Mouse (Mus musculus): Measurements from ENCODE around the gene Nfic. TPM values are rescaled to one million over a fixed set of nuclear protein-coding genes. Genes with fewer than 3 reads are reported as not detected.

The Nfic gene
- polyA plus RNA-seq, 1 experiment, result 26.7 TPM

- TF ChIP-seq POLR2A (IDR thresholded peaks at IDR 0.05; ENCODE audit: control insufficient read depth, extremely low read depth, insufficient read depth, low read length, poor library complexity), result no peak
- no peak for TF ChIP-seq CTCF (IDR thresholded peaks at IDR 0.05; ENCODE audit: borderline replicate concordance, control insufficient read depth, extremely low read depth, insufficient read depth, low read length, poor library complexity)
- no peak overlapping the region for H3K27ac ChIP-seq (ENCODE audit: control insufficient read depth, insufficient read depth, low read length)
- no peak for DNase-seq
- H3K4me3 ChIP-seq (ENCODE audit: control insufficient read depth, insufficient read depth, low read length), result no peak overlapping the region
- peaks cover 10% of the 10 kb centered on the region for H3K36me3 ChIP-seq (ENCODE audit: control insufficient read depth, insufficient read depth, low read length)
- 97% methylated on average over 3 of the region's 3 CpGs for WGBS
- H3K4me1 ChIP-seq (replicated peaks; ENCODE audit: control insufficient read depth, insufficient read depth, low read length), result peaks cover 30% of the 10 kb centered on the region
- H3K27me3 ChIP-seq (ENCODE audit: control insufficient read depth, insufficient read depth, low read length), result no peaks in the 10 kb centered on the region
Observed at GRCm38 (mm10) chr10:81389373-81389772, 66.1 kb downstream of the Nfic start.

GRCm38 (mm10) chr10:81388505-81389055 lies 66.9 kb downstream of the Nfic start, which contains the start of gene Gm48552:
Gene Gm48552, plus strand, starts transcription at chr10:81389005.
- Histone ChIP-seq H3K27ac (ENCODE audit: control insufficient read depth, insufficient read depth, low read length) (no peak within 1 kb of the TSS), H3K4me1 (replicated peaks; ENCODE audit: control insufficient read depth, insufficient read depth, low read length) (peaks cover 24% of the 10 kb centered on the region), H3K4me3 (ENCODE audit: control insufficient read depth, insufficient read depth, low read length) (no peak within 1 kb of the TSS), H3K27me3 (ENCODE audit: control insufficient read depth, insufficient read depth, low read length) (no peaks in the 10 kb centered on the region), H3K36me3 (ENCODE audit: control insufficient read depth, insufficient read depth, low read length) (peaks cover 10% of the 10 kb centered on the region)
- TF ChIP-seq CTCF (IDR thresholded peaks at IDR 0.05; ENCODE audit: borderline replicate concordance, control insufficient read depth, extremely low read depth, insufficient read depth, low read length, poor library complexity) (no peak), POLR2A (IDR thresholded peaks at IDR 0.05; ENCODE audit: control insufficient read depth, extremely low read depth, insufficient read depth, low read length, poor library complexity) (no peak)
- 93% methylated on average over 5 of the region's 5 CpGs for WGBS
- DNase-seq, result no peak

DNA sequence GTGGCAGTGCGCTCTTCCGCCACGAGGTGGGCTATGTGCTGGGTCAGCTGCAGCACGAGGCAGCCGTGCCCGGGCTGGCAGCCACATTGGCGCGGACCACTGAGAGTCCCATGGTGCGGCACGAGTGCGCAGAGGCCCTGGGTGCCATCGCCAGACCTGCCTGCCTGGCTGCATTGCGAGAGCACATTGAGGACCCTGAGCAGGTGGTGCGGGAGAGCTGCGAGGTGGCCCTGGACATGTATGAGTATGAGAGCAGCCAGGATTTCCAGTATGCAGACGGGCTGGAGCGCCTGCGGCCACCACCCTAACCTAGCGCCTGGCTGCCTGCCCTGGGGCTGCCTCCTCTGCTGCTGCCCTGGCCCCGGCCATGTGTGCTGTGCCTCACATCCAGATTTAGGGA lies 67.7 kb downstream of the Nfic start:
- no peaks in the 10 kb centered on the region for H3K27me3 ChIP-seq (ENCODE audit: control insufficient read depth, insufficient read depth, low read length)
- DNase-seq, result no peak
- 98% methylated on average over 20 of the region's 20 CpGs for WGBS
- no peak overlapping the region for H3K4me3 ChIP-seq (ENCODE audit: control insufficient read depth, insufficient read depth, low read length)
- peaks cover 10% of the 10 kb centered on the region for H3K36me3 ChIP-seq (ENCODE audit: control insufficient read depth, insufficient read depth, low read length)
- H3K4me1 ChIP-seq (replicated peaks; ENCODE audit: control insufficient read depth, insufficient read depth, low read length), result peaks cover 16% of the 10 kb centered on the region
- no peak for TF ChIP-seq POLR2A (IDR thresholded peaks at IDR 0.05; ENCODE audit: control insufficient read depth, extremely low read depth, insufficient read depth, low read length, poor library complexity)
- no peak for TF ChIP-seq CTCF (IDR thresholded peaks at IDR 0.05; ENCODE audit: borderline replicate concordance, control insufficient read depth, extremely low read depth, insufficient read depth, low read length, poor library complexity)
- H3K27ac ChIP-seq (ENCODE audit: control insufficient read depth, insufficient read depth, low read length), result no peak overlapping the region

DNA sequence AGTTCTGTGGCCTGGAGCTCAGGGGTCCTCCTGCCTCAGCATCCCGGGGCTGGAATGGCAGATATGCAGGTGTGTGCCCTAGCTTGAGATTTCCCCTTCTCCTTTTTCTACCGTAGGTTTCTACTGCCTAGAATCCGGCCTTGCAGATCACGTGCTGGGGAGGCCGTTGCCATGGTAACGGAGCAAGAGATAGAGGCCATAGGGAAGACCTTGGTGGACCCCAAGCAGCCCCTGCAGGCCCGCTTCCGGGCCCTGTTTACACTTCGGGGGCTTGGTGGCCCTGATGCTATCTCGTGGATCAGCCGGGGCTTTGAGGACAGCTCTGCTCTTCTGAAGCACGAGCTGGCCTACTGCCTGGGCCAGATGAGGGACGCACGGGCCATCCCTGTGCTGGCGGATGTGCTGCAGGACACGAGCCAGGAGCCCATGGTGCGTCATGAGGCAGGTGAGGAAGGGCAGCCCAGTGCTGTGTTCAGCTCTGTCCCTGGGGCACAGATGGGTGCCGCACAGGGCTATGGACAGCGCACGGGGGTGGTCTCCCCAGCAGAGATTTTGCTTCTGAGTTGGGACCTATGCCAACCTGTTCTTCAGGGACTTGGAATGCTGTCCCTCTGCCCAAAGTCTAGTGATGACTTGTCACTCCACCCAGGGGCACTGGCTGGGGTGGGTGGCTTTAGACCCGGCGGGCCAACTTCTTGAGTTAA lies 69.7 kb downstream of the Nfic start:
- Histone ChIP-seq H3K4me1 (replicated peaks; ENCODE audit: control insufficient read depth, insufficient read depth, low read length) (peaks cover 21% of the 10 kb centered on the region), H3K27ac (ENCODE audit: control insufficient read depth, insufficient read depth, low read length) (no peak overlapping the region), H3K36me3 (ENCODE audit: control insufficient read depth, insufficient read depth, low read length) (peaks cover 10% of the 10 kb centered on the region), H3K4me3 (ENCODE audit: control insufficient read depth, insufficient read depth, low read length) (no peak overlapping the region), H3K27me3 (ENCODE audit: control insufficient read depth, insufficient read depth, low read length) (no peaks in the 10 kb centered on the region)
- no peak for DNase-seq
- TF ChIP-seq POLR2A (IDR thresholded peaks at IDR 0.05; ENCODE audit: control insufficient read depth, extremely low read depth, insufficient read depth, low read length, poor library complexity) (no peak), CTCF (IDR thresholded peaks at IDR 0.05; ENCODE audit: borderline replicate concordance, control insufficient read depth, extremely low read depth, insufficient read depth, low read length, poor library complexity) (no peak)
- 87% methylated on average over 22 of the region's 22 CpGs for WGBS

- no peak for TF ChIP-seq CTCF (IDR thresholded peaks at IDR 0.05; ENCODE audit: borderline replicate concordance, control insufficient read depth, extremely low read depth, insufficient read depth, low read length, poor library complexity)
- TF ChIP-seq POLR2A (IDR thresholded peaks at IDR 0.05; ENCODE audit: control insufficient read depth, extremely low read depth, insufficient read depth, low read length, poor library complexity), result no peak
- under 1% methylated on average over 19 of the region's 19 CpGs for WGBS
- peaks cover 21% of the 10 kb centered on the region for H3K4me1 ChIP-seq (replicated peaks; ENCODE audit: control insufficient read depth, insufficient read depth, low read length)
Observed at GRCm38 (mm10) chr10:81384605-81384982, 70.8 kb downstream of the Nfic start.

DNA sequence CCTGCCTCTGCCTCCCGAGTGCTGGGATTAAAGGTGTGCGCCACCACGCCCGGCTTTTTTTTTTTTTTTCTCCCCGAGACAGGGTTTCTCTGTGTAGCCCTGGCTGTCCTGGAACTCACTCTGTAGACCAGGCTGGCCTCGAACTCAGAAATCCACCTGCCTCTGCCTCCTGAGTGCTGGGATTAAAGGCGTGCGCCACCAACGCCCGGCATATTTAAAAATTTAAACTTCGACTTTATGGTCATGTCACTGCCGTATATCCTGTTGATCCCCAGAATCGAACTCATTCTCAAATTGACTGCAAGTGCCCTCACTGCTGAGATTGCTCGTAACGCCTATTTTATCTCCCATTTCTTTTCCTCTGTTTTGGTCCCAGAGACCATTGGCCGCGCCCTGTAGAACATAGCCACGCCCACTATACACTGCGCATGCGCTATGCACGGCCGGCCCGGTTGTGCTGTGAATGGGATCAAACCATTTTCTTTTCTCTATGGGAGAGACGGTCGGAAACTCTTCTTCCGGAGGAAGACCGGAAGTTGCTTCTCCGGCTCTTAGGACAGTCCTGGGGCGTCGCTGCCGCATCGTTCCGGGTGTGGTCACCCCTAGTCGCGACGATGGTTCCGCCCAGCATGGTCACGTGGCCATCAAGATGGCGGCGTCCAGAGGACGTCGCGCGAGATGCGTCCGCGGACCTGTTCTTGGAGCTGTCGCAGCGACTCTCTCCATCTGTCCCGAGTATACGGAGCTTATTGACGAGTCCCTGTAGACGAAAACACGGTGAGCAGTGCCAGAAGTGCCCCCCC lies 71.4 kb downstream of the Nfic start, which contains the start of the genes Dohh and Gm48551:
TSS of gene Dohh (plus strand) at position 627 of the 803 bp plus-strand sequence.
TSS of gene Gm48551 (plus strand) at position 665 of the 803 bp plus-strand sequence.
- 8% methylated on average over 54 of the region's 54 CpGs for WGBS
- H3K4me1 ChIP-seq (replicated peaks; ENCODE audit: control insufficient read depth, insufficient read depth, low read length), result peaks cover 24% of the 10 kb centered on the region
- TF ChIP-seq CTCF (IDR thresholded peaks at IDR 0.05; ENCODE audit: borderline replicate concordance, control insufficient read depth, extremely low read depth, insufficient read depth, low read length, poor library complexity) (no peak; the same call in 1 of the 2 replicates), POLR2A (IDR thresholded peaks at IDR 0.05; ENCODE audit: control insufficient read depth, extremely low read depth, insufficient read depth, low read length, poor library complexity) (peak; percentile 72; the same call in 1 of the 2 replicates)
- peak; percentile 96 for DNase-seq
- peak within 1 kb of the TSS; percentile 68 for H3K4me3 ChIP-seq (ENCODE audit: control insufficient read depth, insufficient read depth, low read length)
- H3K27ac ChIP-seq (ENCODE audit: control insufficient read depth, insufficient read depth, low read length), result peak within 1 kb of the TSS; percentile 17
- H3K36me3 ChIP-seq (ENCODE audit: control insufficient read depth, insufficient read depth, low read length), result peaks cover 10% of the 10 kb centered on the region
- H3K27me3 ChIP-seq (ENCODE audit: control insufficient read depth, insufficient read depth, low read length), result no peaks in the 10 kb centered on the region

More at GRCm38 (mm10) chr10:81384605-81384982, 70.8 kb downstream of the Nfic start:
- Histone ChIP-seq H3K36me3 (ENCODE audit: control insufficient read depth, insufficient read depth, low read length) (peaks cover 10% of the 10 kb centered on the region), H3K4me3 (ENCODE audit: control insufficient read depth, insufficient read depth, low read length) (peak overlapping the region; percentile 68), H3K27ac (ENCODE audit: control insufficient read depth, insufficient read depth, low read length) (peak overlapping the region; percentile 17; the same call in 1 of the 2 replicates), H3K27me3 (ENCODE audit: control insufficient read depth, insufficient read depth, low read length) (no peaks in the 10 kb centered on the region)
- DNase-seq, result no peak

All from thymus, adult 2 months (tissue).